Mouse (Mus musculus) lung, postnatal 25 days (tissue): ENCODE data around the gene Pgf.

Source experiments
- DNase-seq: peaks from one replicate; pipeline ENCODE4 v3.0.0; 2022; ENCODE audit warnings: low spot score

Gene Pgf

GRCm38 (mm10) chr12:85177740-85178239, at the start of gene Pgf:
Gene Pgf, minus strand, starts transcription at chr12:85177790.
- no peak for DNase-seq

- no peak for DNase-seq
Observed at GRCm38 (mm10) chr12:85227227-85227626, 49.6 kb upstream of the Pgf start.

GRCm38 (mm10) chr12:85219905-85220290, 42.3 kb upstream of the Pgf start:
- DNase-seq: no peak

GRCm38 (mm10) chr12:85219236-85219904, 41.8 kb upstream of the Pgf start, which contains the start of gene Eif2b2:
Gene Eif2b2, plus strand, starts transcription at chr12:85219481.
- DNase-seq: peak; percentile 99

- DNase-seq: no peak
Observed at GRCm38 (mm10) chr12:85217733-85218310, 40.2 kb upstream of the Pgf start.

GRCm38 (mm10) chr12:85215031-85215430, 37.4 kb upstream of the Pgf start:
- no peak for DNase-seq

GRCm38 (mm10) chr12:85208687-85209199, 31.2 kb upstream of the Pgf start:
- no peak for DNase-seq

GRCm38 (mm10) chr12:85205425-85205824, 27.8 kb upstream of the Pgf start:
- DNase-seq: no peak

GRCm38 (mm10) chr12:85204105-85204504, 26.5 kb upstream of the Pgf start:
- DNase-seq: no peak

GRCm38 (mm10) chr12:85203699-85204098, 26.1 kb upstream of the Pgf start:
- no peak for DNase-seq

- no peak for DNase-seq
Observed at GRCm38 (mm10) chr12:85202191-85202590, 24.6 kb upstream of the Pgf start.

GRCm38 (mm10) chr12:85201830-85202147, 24.2 kb upstream of the Pgf start:
- no peak for DNase-seq

GRCm38 (mm10) chr12:85200929-85201829, 23.6 kb upstream of the Pgf start:
- peak; percentile 64 for DNase-seq

- no peak for DNase-seq
Observed at GRCm38 (mm10) chr12:85199954-85200353, 22.4 kb upstream of the Pgf start.

GRCm38 (mm10) chr12:85197936-85198335, 20.3 kb upstream of the Pgf start:
- DNase-seq: no peak

- DNase-seq: no peak
Observed at GRCm38 (mm10) chr12:85197371-85197770, 19.8 kb upstream of the Pgf start.

- no peak for DNase-seq
Observed at GRCm38 (mm10) chr12:85196191-85196590, 18.6 kb upstream of the Pgf start.

GRCm38 (mm10) chr12:85195086-85195485, 17.5 kb upstream of the Pgf start:
- DNase-seq: no peak

- peak; percentile 59 for DNase-seq
Observed at GRCm38 (mm10) chr12:85194623-85195018, 17.0 kb upstream of the Pgf start.

GRCm38 (mm10) chr12:85193923-85194622, 16.5 kb upstream of the Pgf start:
- DNase-seq: no peak

GRCm38 (mm10) chr12:85193146-85193545, 15.6 kb upstream of the Pgf start:
- no peak for DNase-seq
